20 mouse cellular contexts compared by ENCODE assay signal in the genomic region with DNA sequence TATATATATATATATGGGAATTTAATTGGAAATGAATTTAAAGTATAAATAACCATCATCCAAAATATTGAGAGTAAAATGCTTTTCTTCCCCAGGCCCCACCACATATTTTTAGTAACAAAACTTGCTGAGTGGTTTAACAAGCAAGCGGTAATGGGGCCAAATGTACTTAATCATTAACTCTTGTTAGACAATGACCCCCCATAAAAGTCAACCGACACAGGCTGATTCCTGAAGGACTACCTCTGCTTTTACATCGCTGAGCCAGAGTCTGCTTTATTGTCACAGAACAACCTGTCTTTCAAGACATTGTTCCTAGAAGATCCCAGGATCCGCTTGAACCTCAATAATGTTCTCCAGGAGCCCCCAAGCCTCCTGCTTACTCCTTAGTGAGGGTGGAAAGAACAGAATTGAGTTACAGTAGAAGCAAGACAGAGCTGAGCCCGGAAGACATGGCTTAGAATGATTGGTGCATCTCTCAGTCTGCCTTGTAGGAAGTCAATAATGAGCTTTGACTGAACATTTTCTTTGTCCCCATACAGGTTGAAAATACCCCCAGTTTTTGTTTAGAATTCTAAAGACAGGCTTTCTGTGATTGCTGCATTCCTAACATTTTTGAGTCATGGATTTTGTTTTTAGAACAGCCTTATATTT.
"Had no signal": no experiment of that assay in that cellular context is flagged by ENCODE, and none has a peak within 500 bp of the region (broad histone marks: within the 10 kb centered on the region; RNA-seq: fewer than 3 reads in every experiment).

No protein-coding gene starts in this region.

- H3K27ac ChIP-seq: layer of hippocampus, adult 2 months; limb, embryonic 10.5 days; limb, embryonic 13.5 days; liver, embryonic 12.5 days; liver, embryonic 15.5 days; lung, embryonic 15.5 days; midbrain, embryonic 15.5 days; neural tube, embryonic 12.5 days; neural tube, embryonic 15.5 days had no signal

- H3K9ac ChIP-seq: limb, embryonic 13.5 days; liver, embryonic 12.5 days; liver, embryonic 15.5 days; lung, embryonic 15.5 days; midbrain, embryonic 15.5 days; neural tube, embryonic 12.5 days; neural tube, embryonic 15.5 days had no signal

- H3K4me1 ChIP-seq: limb, embryonic 10.5 days; limb, embryonic 13.5 days; liver, embryonic 12.5 days; liver, embryonic 15.5 days; lung, embryonic 15.5 days had no signal

- H3K27me3 ChIP-seq: limb, embryonic 13.5 days; liver, embryonic 12.5 days; liver, embryonic 15.5 days; lung, embryonic 15.5 days; midbrain, embryonic 15.5 days; neural tube, embryonic 15.5 days had no signal

- DNase-seq: kidney, postnatal 10 days; layer of hippocampus, adult 9-11 months; liver; lung, adult 18-20 months; lung, postnatal 10 days; lung, postnatal 36 days; retina, postnatal 1 day; right cerebral cortex, postnatal 25 days; thymus, adult 18-20 months; thymus, postnatal 36 days had no signal

- H3K36me3 ChIP-seq: limb, embryonic 10.5 days; limb, embryonic 13.5 days; liver, embryonic 12.5 days; liver, embryonic 15.5 days; lung, embryonic 15.5 days; midbrain, embryonic 15.5 days; neural tube, embryonic 12.5 days; neural tube, embryonic 15.5 days had no signal

- H3K9me3 ChIP-seq: limb, embryonic 10.5 days; limb, embryonic 13.5 days; liver, embryonic 12.5 days; liver, embryonic 15.5 days; lung, embryonic 15.5 days; midbrain, embryonic 15.5 days; neural tube, embryonic 12.5 days; neural tube, embryonic 15.5 days had no signal

- H3K4me2 ChIP-seq: limb, embryonic 13.5 days; liver, embryonic 12.5 days; liver, embryonic 15.5 days; lung, embryonic 15.5 days; midbrain, embryonic 11.5 days; midbrain, embryonic 15.5 days; neural tube, embryonic 12.5 days; neural tube, embryonic 15.5 days had no signal

- ATAC-seq: liver, embryonic 12.5 days had no signal

- H3K4me3 ChIP-seq: layer of hippocampus, adult 2 months; limb, embryonic 10.5 days; limb, embryonic 13.5 days; liver, embryonic 12.5 days; liver, embryonic 15.5 days; lung, embryonic 15.5 days; midbrain, embryonic 15.5 days; neural tube, embryonic 12.5 days; neural tube, embryonic 15.5 days had no signal
